Mouse (Mus musculus) hindbrain, embryonic 15.5 days (tissue): ENCODE results near the gene Man2a2. TPM values are rescaled to one million over a fixed set of nuclear protein-coding genes. Genes with fewer than 3 reads are reported as not detected.
A peak's percentile ranks its signal among the peaks of the same experiment; 100 is the strongest.
"Not testable (repeated sequence)": the region's sequence is repeated elsewhere in the genome, so short reads cannot be mapped to it uniquely, and the experiment has no call there.

ENCODE experiments used
- ATAC-seq: fragments of 200-750 bp; cut with Nextera tagmentation; 2 replicates; pipeline ENCODE4 v1.8.0; 2017; ENCODE audit warnings: low read depth, moderate number of reproducible peaks, moderate TSS enrichment; ENCODE audit not compliant: low FRiP score
- H3K27ac ChIP-seq: fragments of 300-500 bp; sonication (generic); replicated peaks from 2 replicates; pipeline ENCODE4 v1.5.1; 2015; ENCODE audit warnings: mild to moderate bottlenecking, inconsistent platforms
- H3K27me3 ChIP-seq: fragments of 300-500 bp; sonication (generic); 2 replicates; pipeline ENCODE4 v1.6.1; 2015; ENCODE audit warnings: control low read depth, inconsistent platforms
- H3K36me3 ChIP-seq: fragments of 300-500 bp; sonication (generic); 2 replicates; pipeline ENCODE4 v1.6.1; 2015; ENCODE audit warnings: control low read depth, inconsistent platforms
- H3K4me1 ChIP-seq: fragments of 300-500 bp; sonication (generic); replicated peaks from 2 replicates; pipeline ENCODE4 v1.6.1; 2015; ENCODE audit warnings: control low read depth, inconsistent platforms
- H3K4me2 ChIP-seq: fragments of 300-500 bp; sonication (generic); 2 replicates; pipeline ENCODE4 v1.6.1; 2015; ENCODE audit warnings: moderate library complexity, mild to moderate bottlenecking, inconsistent platforms
- H3K4me3 ChIP-seq: fragments of 300-500 bp; sonication (generic); 2 replicates; pipeline ENCODE4 v1.5.1; 2015; ENCODE audit warnings: mild to moderate bottlenecking, inconsistent platforms
- H3K9ac ChIP-seq: fragments of 300-500 bp; sonication (generic); 2 replicates; pipeline ENCODE4 v1.6.1; 2015; ENCODE audit warnings: inconsistent platforms
- H3K9me3 ChIP-seq: fragments of 300-500 bp; sonication (generic); 2 replicates; pipeline ENCODE4 v1.6.1; 2016; ENCODE audit warnings: control low read depth, inconsistent platforms
- WGBS: fragments of 180-500 bp; shearing (Covaris S2); methylation state at CpG from one replicate; pipeline ENCODE4 v1.1.7; 2015; 5-methylcytosine and 5-hydroxymethylcytosine counted together
- polyA plus RNA-seq: library from polyadenylated mRNA; unstranded; fragments of >200 nt; fragmentation: Nextera tagmentation; extraction: Ambion mirVana; gene quantifications from 2 replicates; pipeline ENCODE4 v1.2.1, GENCODE M21; 2015

Man2a2 gene
- polyA plus RNA-seq, 1 experiment from 2014 or later, result 26.5 TPM

- no peak overlapping the region for H3K4me3 ChIP-seq
- H3K36me3 ChIP-seq, result peaks cover 45% of the 10 kb centered on the region
- no peak overlapping the region for H3K9ac ChIP-seq
- 83% methylated on average over 9 of the region's 9 CpGs for WGBS
- H3K4me1 ChIP-seq, result peaks cover 35% of the 10 kb centered on the region
- H3K9me3 ChIP-seq, result no peaks in the 10 kb centered on the region
- H3K27ac ChIP-seq, result no peak overlapping the region
- no peaks in the 10 kb centered on the region for H3K27me3 ChIP-seq
- no peak for ATAC-seq
- H3K4me2 ChIP-seq, result no peak overlapping the region
These were observed 26.8 kb upstream of the Man2a2 start for GRCm38 (mm10) chr7:80397986-80398385.

GRCm38 (mm10) chr7:80396427-80396826 lies 25.3 kb upstream of the Man2a2 start:
- Histone ChIP-seq H3K4me1 (peaks cover 29% of the 10 kb centered on the region), H3K36me3 (peaks cover 59% of the 10 kb centered on the region)
- not testable (repeated sequence) for H3K4me3 ChIP-seq, H3K9ac ChIP-seq, ATAC-seq, H3K27me3 ChIP-seq, H3K9me3 ChIP-seq, H3K4me2 ChIP-seq, H3K27ac ChIP-seq
- WGBS, result 87% methylated on average over 4 of the region's 4 CpGs

- Histone ChIP-seq H3K36me3 (peaks cover 60% of the 10 kb centered on the region), H3K9me3 (no peaks in the 10 kb centered on the region), H3K4me2 (no peak overlapping the region), H3K27me3 (no peaks in the 10 kb centered on the region), H3K9ac (no peak overlapping the region), H3K4me3 (no peak overlapping the region), H3K27ac (no peak overlapping the region), H3K4me1 (peaks cover 11% of the 10 kb centered on the region; the same call in 1 of the 2 replicates)
- WGBS, result 96% methylated on average over 4 of the region's 4 CpGs
- no peak for ATAC-seq
These were observed 23.4 kb upstream of the Man2a2 start for GRCm38 (mm10) chr7:80394600-80394999.

GRCm38 (mm10) chr7:80392119-80392518 lies 20.9 kb upstream of the Man2a2 start:
- Histone ChIP-seq H3K9ac (no peak overlapping the region), H3K9me3 (no peaks in the 10 kb centered on the region), H3K27me3 (no peaks in the 10 kb centered on the region), H3K4me2 (no peak overlapping the region), H3K36me3 (peaks cover 50% of the 10 kb centered on the region), H3K4me3 (no peak overlapping the region), H3K27ac (no peak overlapping the region), H3K4me1 (peaks cover 8% of the 10 kb centered on the region)
- no peak for ATAC-seq
- WGBS, result 94% methylated on average over 15 of the region's 15 CpGs

- H3K27me3 ChIP-seq, result peaks cover 6% of the 10 kb centered on the region; the same call in 1 of the 2 replicates
- WGBS, result 13% methylated on average over 33 of the region's 33 CpGs
- no peaks in the 10 kb centered on the region for H3K9me3 ChIP-seq
- H3K27ac ChIP-seq, result peak within 1 kb of the TSS; percentile 21; the same call in 1 of the 2 replicates
- 0 out of 2 replicates have a peak within 1 kb of the TSS, but pooled peaks have one; percentile 2 for H3K4me3 ChIP-seq
- H3K9ac ChIP-seq, result peak within 1 kb of the TSS; percentile 17; the same call in 1 of the 2 replicates
- peaks cover 14% of the 10 kb centered on the region for H3K36me3 ChIP-seq
- no peak for ATAC-seq
- H3K4me1 ChIP-seq, result peaks cover 16% of the 10 kb centered on the region
- H3K4me2 ChIP-seq, result peak within 1 kb of the TSS; percentile 33
These were observed 16.7 kb upstream of the Man2a2 start, which contains the start of gene Fes for GRCm38 (mm10) chr7:80387633-80388543. Gene Fes (minus strand): TSS chr7:80387946.

- no peak for ATAC-seq
- Histone ChIP-seq H3K4me1 (peaks cover 16% of the 10 kb centered on the region), H3K4me3 (0 out of 2 replicates have a peak overlapping the region, but pooled peaks have one; percentile 2), H3K27ac (no peak overlapping the region), H3K36me3 (peaks cover 7% of the 10 kb centered on the region), H3K9ac (no peak overlapping the region), H3K9me3 (no peaks in the 10 kb centered on the region), H3K4me2 (peak overlapping the region; percentile 33), H3K27me3 (peaks cover 6% of the 10 kb centered on the region; the same call in 1 of the 2 replicates)
- 26% methylated on average over 17 of the region's 17 CpGs for WGBS
These were observed 16.0 kb upstream of the Man2a2 start for GRCm38 (mm10) chr7:80387033-80387632.

- ATAC-seq, result peak; percentile 76
- peak overlapping the region; percentile 33; the same call in 1 of the 2 replicates for H3K4me2 ChIP-seq
- WGBS, result 37% methylated on average over 18 of the region's 18 CpGs
- H3K4me3 ChIP-seq, result no peak overlapping the region
- no peaks in the 10 kb centered on the region for H3K9me3 ChIP-seq
- peaks cover 6% of the 10 kb centered on the region; the same call in 1 of the 2 replicates for H3K27me3 ChIP-seq
- H3K27ac ChIP-seq, result no peak overlapping the region
- no peak overlapping the region for H3K9ac ChIP-seq
- H3K4me1 ChIP-seq, result peaks cover 16% of the 10 kb centered on the region
- peaks cover under 1% of the 10 kb centered on the region for H3K36me3 ChIP-seq
These were observed 15.2 kb upstream of the Man2a2 start for GRCm38 (mm10) chr7:80386235-80386930.

- 69% methylated on average over 11 of the region's 11 CpGs for WGBS
- Histone ChIP-seq H3K4me1 (peaks cover 13% of the 10 kb centered on the region), H3K27me3 (peaks cover 6% of the 10 kb centered on the region; the same call in 1 of the 2 replicates), H3K4me2 (no peak overlapping the region), H3K4me3 (no peak overlapping the region), H3K9ac (no peak overlapping the region), H3K9me3 (no peaks in the 10 kb centered on the region), H3K36me3 (no peaks in the 10 kb centered on the region), H3K27ac (no peak overlapping the region)
- ATAC-seq, result no peak
These were observed 11.7 kb upstream of the Man2a2 start for GRCm38 (mm10) chr7:80382919-80383318.

GRCm38 (mm10) chr7:80379531-80379930 lies 8.4 kb upstream of the Man2a2 start:
- ATAC-seq, result no peak
- H3K9me3 ChIP-seq, result no peaks in the 10 kb centered on the region
- H3K9ac ChIP-seq, result no peak overlapping the region
- no peaks in the 10 kb centered on the region for H3K36me3 ChIP-seq
- no peak overlapping the region for H3K4me2 ChIP-seq
- WGBS, result 63% methylated on average over 13 of the region's 13 CpGs
- no peaks in the 10 kb centered on the region for H3K27me3 ChIP-seq
- H3K27ac ChIP-seq, result no peak overlapping the region
- 0 out of 2 replicates have a peak, but pooled peaks cover 7% of the 10 kb centered on the region for H3K4me1 ChIP-seq
- no peak overlapping the region for H3K4me3 ChIP-seq

GRCm38 (mm10) chr7:80377471-80377870 lies 6.3 kb upstream of the Man2a2 start:
- Histone ChIP-seq H3K27me3 (no peaks in the 10 kb centered on the region), H3K4me2 (no peak overlapping the region), H3K9me3 (no peaks in the 10 kb centered on the region), H3K4me3 (no peak overlapping the region), H3K4me1 (0 out of 2 replicates have a peak, but pooled peaks cover 7% of the 10 kb centered on the region), H3K9ac (no peak overlapping the region), H3K27ac (no peak overlapping the region), H3K36me3 (no peaks in the 10 kb centered on the region)
- ATAC-seq, result no peak
- 39% methylated on average over 6 of the region's 6 CpGs for WGBS

- 51% methylated on average over 10 of the region's 10 CpGs for WGBS
- Histone ChIP-seq H3K4me3 (no peak overlapping the region), H3K9me3 (no peaks in the 10 kb centered on the region), H3K4me2 (no peak overlapping the region), H3K4me1 (0 out of 2 replicates have a peak, but pooled peaks cover 7% of the 10 kb centered on the region), H3K9ac (no peak overlapping the region), H3K27me3 (no peaks in the 10 kb centered on the region), H3K27ac (no peak overlapping the region), H3K36me3 (no peaks in the 10 kb centered on the region)
- ATAC-seq, result peak; percentile 31; the same call in 1 of the 2 replicates
These were observed 5.0 kb upstream of the Man2a2 start for GRCm38 (mm10) chr7:80376192-80376591.
